Mouse (Mus musculus): Measurements from ENCODE around the gene Lbx2. TPM values are rescaled to one million over a fixed set of nuclear protein-coding genes. Genes with fewer than 3 reads are reported as not detected.

Gene Lbx2
- polyA plus RNA-seq, 1 experiment = 0.91 TPM

GRCm38 (mm10) chr6:83070311-83071219, 15.6 kb upstream of the Lbx2 start:
- H3K27ac ChIP-seq (ENCODE audit: insufficient read depth, low read depth, low read length) = no peak overlapping the region
- peaks cover 22% of the 10 kb centered on the region for H3K4me1 ChIP-seq (ENCODE audit: control insufficient read depth, insufficient read depth, insufficient read length, low read length)
- 2% methylated on average over 58 of the region's 58 CpGs for WGBS
- TF ChIP-seq POLR2A (IDR thresholded peaks at IDR 0.05; ENCODE audit: low read depth, low read length) (no peak), CTCF (IDR thresholded peaks at IDR 0.05; ENCODE audit: extremely low read depth, insufficient read length, insufficient replicate concordance, low read depth, low read length) (no peak)
- peaks cover 56% of the 10 kb centered on the region for H3K27me3 ChIP-seq (ENCODE audit: control insufficient read depth, insufficient read depth, low read length)
- peaks cover 5% of the 10 kb centered on the region; the same call in 1 of the 2 replicates for H3K36me3 ChIP-seq (ENCODE audit: control insufficient read depth, insufficient read depth, low read length)
- peak overlapping the region; percentile 31; the same call in 1 of the 2 replicates for H3K4me3 ChIP-seq (ENCODE audit: low read depth, low read length)

DNA sequence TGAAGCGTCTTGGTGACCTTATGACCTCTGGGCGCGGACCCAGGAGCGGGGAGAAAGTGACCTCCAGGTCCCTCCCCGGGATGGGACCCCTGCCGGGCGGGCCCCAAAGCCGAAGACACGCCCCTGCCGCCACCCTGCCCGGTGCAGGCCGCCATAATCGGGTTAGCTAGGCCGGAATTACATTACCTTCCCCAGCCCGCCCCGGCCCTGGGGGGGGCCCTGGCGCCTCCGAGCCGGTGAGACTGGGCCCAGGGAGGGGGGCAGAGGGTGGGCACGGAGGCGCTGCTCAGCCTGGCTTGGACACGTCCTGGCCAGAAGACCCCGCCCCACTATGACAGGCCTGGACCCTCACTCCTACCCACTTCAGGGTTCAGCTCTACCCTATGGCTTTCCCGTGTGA, 14.9 kb upstream of the Lbx2 start:
- Histone ChIP-seq H3K36me3 (ENCODE audit: control insufficient read depth, insufficient read depth, low read length) (peaks cover 5% of the 10 kb centered on the region; the same call in 1 of the 2 replicates), H3K4me3 (ENCODE audit: low read depth, low read length) (no peak overlapping the region), H3K4me1 (ENCODE audit: control insufficient read depth, insufficient read depth, insufficient read length, low read length) (peaks cover 22% of the 10 kb centered on the region), H3K27ac (ENCODE audit: insufficient read depth, low read depth, low read length) (no peak overlapping the region), H3K27me3 (ENCODE audit: control insufficient read depth, insufficient read depth, low read length) (peaks cover 55% of the 10 kb centered on the region)
- 5% methylated on average over 23 of the region's 24 CpGs for WGBS
- TF ChIP-seq CTCF (IDR thresholded peaks at IDR 0.05; ENCODE audit: extremely low read depth, insufficient read length, insufficient replicate concordance, low read depth, low read length) = no peak
- TF ChIP-seq POLR2A (IDR thresholded peaks at IDR 0.05; ENCODE audit: low read depth, low read length) = no peak

GRCm38 (mm10) chr6:83074979-83075378, 11.2 kb upstream of the Lbx2 start:
- Histone ChIP-seq H3K27me3 (ENCODE audit: control insufficient read depth, insufficient read depth, low read length) (peaks cover 29% of the 10 kb centered on the region), H3K4me3 (ENCODE audit: low read depth, low read length) (no peak overlapping the region), H3K4me1 (ENCODE audit: control insufficient read depth, insufficient read depth, insufficient read length, low read length) (peaks cover 8% of the 10 kb centered on the region), H3K27ac (ENCODE audit: insufficient read depth, low read depth, low read length) (no peak overlapping the region), H3K36me3 (ENCODE audit: control insufficient read depth, insufficient read depth, low read length) (0 out of 2 replicates have a peak, but pooled peaks cover under 1% of the 10 kb centered on the region)
- TF ChIP-seq CTCF (IDR thresholded peaks at IDR 0.05; ENCODE audit: extremely low read depth, insufficient read length, insufficient replicate concordance, low read depth, low read length) = no peak
- TF ChIP-seq POLR2A (IDR thresholded peaks at IDR 0.05; ENCODE audit: low read depth, low read length) = no peak
- WGBS = 10% methylated on average over 2 of the region's 2 CpGs

DNA sequence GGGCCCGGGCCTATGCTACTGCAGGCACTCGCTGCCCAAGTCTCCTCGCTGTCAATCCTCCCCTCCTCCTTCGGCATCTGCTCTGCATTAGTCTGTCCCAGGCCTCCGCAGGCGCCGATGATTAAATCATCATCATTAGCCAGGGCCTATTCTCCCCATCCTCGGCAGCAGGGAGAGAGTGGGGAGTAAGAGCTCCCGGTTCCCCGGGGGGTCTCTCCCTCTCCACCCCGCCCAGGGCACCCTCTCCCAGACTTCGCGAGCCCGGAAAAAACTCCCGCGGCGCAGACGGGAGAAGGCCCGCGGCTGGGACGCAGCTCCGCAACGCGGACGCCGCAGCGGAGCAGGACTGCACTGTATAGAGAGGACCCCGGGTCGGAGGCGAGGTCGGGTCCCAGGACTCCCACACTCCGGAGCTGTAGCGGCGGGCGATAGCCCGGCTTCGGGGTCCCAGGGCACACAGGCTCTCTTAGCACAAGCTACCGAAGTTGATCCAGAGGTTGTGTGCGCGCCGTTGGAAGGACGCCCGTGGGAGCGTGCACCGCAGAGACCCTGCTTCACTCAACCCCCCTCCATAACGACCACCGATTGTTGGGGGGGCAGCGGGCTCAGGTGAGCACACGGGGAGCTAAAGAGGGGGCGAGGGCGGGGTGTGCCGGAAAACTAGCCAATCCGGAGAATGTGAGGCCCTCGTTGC, 8.4 kb upstream of the Lbx2 start, which contains the start of gene Pcgf1:
Pcgf1 (plus strand) TSS at position 240 of the 694 bp plus-strand sequence.
- Histone ChIP-seq H3K4me1 (ENCODE audit: control insufficient read depth, insufficient read depth, insufficient read length, low read length) (no peaks in the 10 kb centered on the region; the same call in 1 of the 2 replicates), H3K27ac (ENCODE audit: insufficient read depth, low read depth, low read length) (peak within 1 kb of the TSS; percentile 77), H3K4me3 (ENCODE audit: low read depth, low read length) (peak within 1 kb of the TSS; percentile 67), H3K36me3 (ENCODE audit: control insufficient read depth, insufficient read depth, low read length) (peaks cover 11% of the 10 kb centered on the region; the same call in 1 of the 2 replicates), H3K27me3 (ENCODE audit: control insufficient read depth, insufficient read depth, low read length) (peaks cover 2% of the 10 kb centered on the region; the same call in 1 of the 2 replicates)
- under 1% methylated on average over 54 of the region's 54 CpGs for WGBS
- TF ChIP-seq POLR2A (IDR thresholded peaks at IDR 0.05; ENCODE audit: low read depth, low read length) (0 out of 2 replicates have a peak, but pooled peaks have one; percentile 19), CTCF (IDR thresholded peaks at IDR 0.05; ENCODE audit: extremely low read depth, insufficient read length, insufficient replicate concordance, low read depth, low read length) (no peak)

DNA sequence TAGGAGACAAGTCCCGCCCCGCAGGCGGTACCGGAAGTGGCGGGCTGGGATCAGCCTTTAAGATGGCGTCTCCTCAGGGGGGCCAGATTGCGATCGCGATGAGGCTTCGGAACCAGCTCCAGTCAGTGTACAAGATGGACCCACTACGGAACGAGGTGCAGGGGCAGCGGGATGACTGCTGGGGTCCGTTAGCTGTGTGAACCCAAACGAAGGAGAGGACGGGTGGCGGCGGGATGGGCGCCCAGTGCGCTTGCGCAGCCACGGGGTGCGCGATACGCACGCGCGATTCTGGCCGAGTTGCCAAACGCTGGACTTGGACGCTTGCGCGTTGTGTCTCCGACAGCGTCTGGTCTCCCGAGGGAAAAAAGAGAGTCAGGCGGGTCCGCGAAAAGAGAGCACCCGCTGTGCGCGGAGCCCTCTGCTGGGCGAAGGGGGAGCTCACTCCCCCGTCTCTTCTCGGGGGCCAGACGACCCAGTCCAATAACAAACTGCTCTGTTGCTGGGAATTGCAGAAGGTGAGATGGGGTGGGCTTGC, 7.8 kb upstream of the Lbx2 start:
- under 1% methylated on average over 46 of the region's 46 CpGs for WGBS
- H3K27ac ChIP-seq (ENCODE audit: insufficient read depth, low read depth, low read length) = peak overlapping the region; percentile 77
- no peak for TF ChIP-seq POLR2A (IDR thresholded peaks at IDR 0.05; ENCODE audit: low read depth, low read length)
- peak; percentile 48; the same call in 1 of the 2 replicates for TF ChIP-seq CTCF (IDR thresholded peaks at IDR 0.05; ENCODE audit: extremely low read depth, insufficient read length, insufficient replicate concordance, low read depth, low read length)

GRCm38 (mm10) chr6:83080210-83080609, 6.0 kb upstream of the Lbx2 start:
- Histone ChIP-seq H3K4me3 (ENCODE audit: low read depth, low read length) (no peak overlapping the region), H3K27me3 (ENCODE audit: control insufficient read depth, insufficient read depth, low read length) (peaks cover 5% of the 10 kb centered on the region; the same call in 1 of the 2 replicates), H3K27ac (ENCODE audit: insufficient read depth, low read depth, low read length) (no peak overlapping the region), H3K36me3 (ENCODE audit: control insufficient read depth, insufficient read depth, low read length) (peaks cover 11% of the 10 kb centered on the region; the same call in 1 of the 2 replicates), H3K4me1 (ENCODE audit: control insufficient read depth, insufficient read depth, insufficient read length, low read length) (no peaks in the 10 kb centered on the region; the same call in 1 of the 2 replicates)
- TF ChIP-seq POLR2A (IDR thresholded peaks at IDR 0.05; ENCODE audit: low read depth, low read length) = no peak
- no peak for TF ChIP-seq CTCF (IDR thresholded peaks at IDR 0.05; ENCODE audit: extremely low read depth, insufficient read length, insufficient replicate concordance, low read depth, low read length)
- WGBS = 93% methylated on average over 5 of the region's 5 CpGs

More for the DNA sequence above, 7.8 kb upstream of the Lbx2 start:
- Histone ChIP-seq H3K27me3 (ENCODE audit: control insufficient read depth, insufficient read depth, low read length) (no peaks in the 10 kb centered on the region), H3K4me1 (ENCODE audit: control insufficient read depth, insufficient read depth, insufficient read length, low read length) (no peaks in the 10 kb centered on the region; the same call in 1 of the 2 replicates), H3K4me3 (ENCODE audit: low read depth, low read length) (peak overlapping the region; percentile 67), H3K36me3 (ENCODE audit: control insufficient read depth, insufficient read depth, low read length) (peaks cover 11% of the 10 kb centered on the region; the same call in 1 of the 2 replicates)

All from small intestine, adult 2 months (tissue).